Mouse (Mus musculus) bone marrow, adult 2 months (tissue): ENCODE measurements around the gene Atp10b. TPM values are rescaled to one million over a fixed set of nuclear protein-coding genes. Genes with fewer than 3 reads are reported as not detected.
"Not testable (repeated sequence)": the region's sequence is repeated elsewhere in the genome, so short reads cannot be mapped to it uniquely, and the experiment has no call there.

Experiments
- H3K27ac ChIP-seq: fragments of 200-500 bp; 2 replicates; pipeline ENCODE4 v1.5.1; 2012; ENCODE audit warnings: low read depth, mild to moderate bottlenecking, control low read depth, inconsistent platforms, low read length; ENCODE audit not compliant: control insufficient read depth, poor library complexity, insufficient read depth
- H3K4me1 ChIP-seq: fragments of 200-500 bp; 2 replicates; pipeline ENCODE4 v1.6.1; 2011; ENCODE audit warnings: low read length; ENCODE audit not compliant: control insufficient read depth, insufficient read depth
- H3K4me3 ChIP-seq: fragments of 200-500 bp; replicated peaks from 2 replicates; pipeline ENCODE3; 2011; ENCODE audit warnings: mild to moderate bottlenecking, low read depth, low read length, control low read depth; ENCODE audit not compliant: control insufficient read depth
- CTCF ChIP-seq: fragments of 200-500 bp; IDR thresholded peaks from 2 replicates; pipeline ENCODE4 v1.5.1; 2011; ENCODE audit warnings: low read length, control low read depth; ENCODE audit not compliant: control insufficient read depth, insufficient read depth
- POLR2A ChIP-seq: fragments of 200-500 bp; IDR thresholded peaks from 2 replicates; pipeline ENCODE4 v1.6.1; 2011; ENCODE audit warnings: low read depth, mild to moderate bottlenecking, control low read depth, low read length, borderline replicate concordance; ENCODE audit not compliant: control insufficient read depth
- WGBS: fragments of 180-500 bp; shearing (Covaris S2); methylation state at CpG from one replicate; pipeline ENCODE4 v1.1.7; 2018; 5-methylcytosine and 5-hydroxymethylcytosine counted together
- polyA plus RNA-seq: library from polyadenylated mRNA; stranded (reverse); fragments of >200 nt; gene quantifications from 2 replicates; pipeline ENCODE4 v1.2.4, GENCODE M21; 2011; ENCODE audit warnings: low replicate concordance; ENCODE audit not compliant: missing spikeins, insufficient read depth, insufficient read length

Atp10b gene
- not detected in 2 replicates for polyA plus RNA-seq

DNA sequence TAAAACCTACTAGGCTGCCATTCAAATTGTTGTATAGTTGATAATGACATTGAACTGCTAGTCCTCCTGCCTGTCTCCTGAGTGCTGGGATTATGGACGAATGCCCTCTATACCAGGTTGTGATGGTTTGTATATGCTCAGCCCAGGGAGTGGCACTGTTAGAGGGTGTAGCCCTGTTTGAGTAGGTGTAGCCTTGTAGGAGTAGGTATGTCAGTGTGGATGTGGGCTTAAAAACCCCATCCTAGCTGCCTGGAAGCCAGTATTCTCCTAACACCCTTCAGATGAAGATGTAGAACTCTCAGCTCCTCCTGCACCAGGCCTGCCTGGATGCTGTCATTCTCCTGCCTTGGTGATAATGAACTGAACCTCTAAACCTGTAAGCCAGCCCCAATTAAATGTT lies at the start of gene Atp10b:
Atp10b (plus strand) TSS at position 301 of the 400 bp plus-strand sequence.
- WGBS: 52% methylated on average over 1 of the region's 1 CpGs
- no peak within 1 kb of the TSS for H3K27ac ChIP-seq
- no peak within 1 kb of the TSS for H3K4me3 ChIP-seq
- TF ChIP-seq CTCF: no peak
- TF ChIP-seq POLR2A: no peak
- H3K4me1 ChIP-seq: no peaks in the 10 kb centered on the region

DNA sequence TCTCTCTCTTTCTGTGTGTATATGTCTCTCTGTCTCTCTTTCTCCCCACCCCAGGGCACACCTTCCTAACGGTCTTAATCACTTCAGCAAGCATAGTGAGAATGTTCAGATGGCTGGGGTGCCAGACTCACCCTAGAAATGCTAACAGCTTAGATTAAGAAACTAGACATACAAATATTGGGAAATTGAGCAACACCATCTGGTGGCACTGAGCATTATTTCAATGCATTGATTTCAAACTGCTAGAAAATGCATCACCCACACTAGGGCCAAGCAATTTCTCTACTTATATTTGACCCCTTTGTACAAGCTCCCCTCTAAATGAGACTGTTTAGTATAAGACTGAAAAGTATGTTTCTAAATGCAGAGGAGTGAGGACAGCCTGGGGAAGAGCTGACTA lies 48.3 kb upstream of the Atp10b start:
- Histone ChIP-seq H3K27ac (no peak overlapping the region), H3K4me1 (no peaks in the 10 kb centered on the region), H3K4me3 (no peak overlapping the region)
- 54% methylated on average over 1 of the region's 1 CpGs for WGBS
- TF ChIP-seq POLR2A (no peak), CTCF (no peak)

DNA sequence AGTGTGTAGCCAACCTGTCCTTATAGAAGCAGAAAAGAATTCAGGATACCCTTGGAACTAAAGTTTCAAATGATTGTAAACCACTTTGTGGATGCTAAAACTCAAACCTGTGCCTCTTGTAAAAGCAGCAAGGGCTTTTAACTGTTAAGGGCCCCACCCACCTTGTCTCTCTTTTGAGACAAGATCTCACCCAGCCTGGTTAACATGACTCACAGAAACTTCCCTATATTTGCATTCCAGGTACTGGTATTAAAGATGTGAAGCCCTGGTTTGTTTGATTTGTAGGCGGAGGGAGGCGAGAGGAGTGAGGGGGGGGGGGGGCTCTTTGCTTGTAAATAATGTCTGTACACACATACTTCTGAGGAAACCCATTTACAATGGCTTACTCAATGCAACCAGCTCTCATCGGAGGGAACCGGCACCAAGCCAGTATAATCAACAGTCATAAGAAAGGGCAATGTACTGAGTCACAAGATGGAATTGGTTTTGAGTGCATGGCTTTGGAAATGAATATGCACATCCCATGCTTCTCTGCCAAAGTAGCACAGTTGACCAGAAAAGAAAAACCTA lies 23.7 kb upstream of the Atp10b start:
- 83% methylated on average over 4 of the region's 4 CpGs for WGBS
- no peaks in the 10 kb centered on the region for H3K4me1 ChIP-seq
- TF ChIP-seq POLR2A (no peak), CTCF (no peak)
- no peak overlapping the region for H3K27ac ChIP-seq
- H3K4me3 ChIP-seq: no peak overlapping the region

DNA sequence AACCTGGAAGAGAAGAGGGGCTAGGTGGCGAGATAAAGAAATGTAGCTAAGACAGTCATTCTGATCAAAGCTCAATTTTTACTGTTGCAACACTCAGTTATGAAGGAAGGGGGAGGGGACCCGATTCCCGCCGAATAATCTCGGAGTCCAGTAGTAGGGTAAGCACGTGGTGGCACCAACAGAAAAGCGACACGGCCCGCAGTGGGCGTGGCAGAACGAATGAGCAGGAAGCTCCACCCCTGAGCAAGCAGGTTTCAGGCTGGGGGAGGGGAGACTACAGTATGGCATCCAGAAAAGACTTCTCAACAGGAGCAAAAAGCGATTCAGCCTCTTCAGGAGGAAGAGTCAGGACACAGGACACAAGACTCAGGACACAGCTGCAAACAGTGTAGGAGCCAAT lies 23.1 kb upstream of the Atp10b start:
- not testable (repeated sequence) for H3K4me1 ChIP-seq, H3K27ac ChIP-seq, H3K4me3 ChIP-seq
- 65% methylated on average over 12 of the region's 12 CpGs for WGBS

DNA sequence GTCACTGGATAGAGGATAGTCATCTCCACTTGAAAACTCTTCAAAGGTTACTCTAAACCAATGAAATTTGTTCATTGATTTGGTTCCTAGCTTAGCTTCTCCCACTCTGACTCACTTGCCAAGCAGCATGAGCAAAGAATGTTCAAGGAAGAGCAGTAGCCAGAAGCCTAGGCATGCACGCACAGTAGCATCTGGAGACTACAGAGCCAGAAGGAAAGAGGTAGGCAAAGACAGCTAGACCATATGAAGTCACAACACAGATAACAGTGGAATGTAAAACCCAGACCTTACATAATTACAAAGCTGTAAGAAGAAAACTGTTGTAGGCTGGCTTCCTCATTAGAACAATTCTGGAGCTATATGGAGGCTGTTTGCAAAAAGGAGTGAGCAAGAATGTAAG lies 8.4 kb upstream of the Atp10b start:
- Histone ChIP-seq H3K4me1 (no peaks in the 10 kb centered on the region), H3K4me3 (no peak overlapping the region), H3K27ac (no peak overlapping the region)
- WGBS: 88% methylated on average over 1 of the region's 1 CpGs
- TF ChIP-seq POLR2A: no peak
- TF ChIP-seq CTCF: no peak

- no peak for TF ChIP-seq POLR2A
- no peak for TF ChIP-seq CTCF
- no peaks in the 10 kb centered on the region for H3K4me1 ChIP-seq
- WGBS: 78% methylated on average over 1 of the region's 1 CpGs
- H3K27ac ChIP-seq: no peak overlapping the region
- H3K4me3 ChIP-seq: no peak overlapping the region
Measured at GRCm38 (mm10) chr11:43142811-43143210, 6.9 kb upstream of the Atp10b start.

DNA sequence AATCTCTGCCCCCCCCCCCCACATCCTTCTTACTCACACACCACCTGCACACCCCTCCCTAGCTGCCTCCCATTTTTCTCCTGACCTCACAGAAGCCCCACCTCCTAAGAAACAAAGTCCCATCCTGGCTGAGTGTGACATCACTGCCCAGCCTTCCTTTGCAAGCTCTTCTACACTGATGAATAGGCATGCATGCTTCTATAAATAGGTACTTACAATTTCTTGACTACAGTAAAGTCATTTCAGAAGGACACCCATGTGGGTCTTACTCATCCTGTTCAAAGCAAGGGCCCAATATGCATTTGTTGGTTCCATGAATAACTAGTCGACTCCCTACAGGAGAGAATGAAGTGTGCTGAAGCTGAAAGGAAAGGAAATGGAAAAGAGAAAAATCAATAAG lies 5.5 kb upstream of the Atp10b start:
- Histone ChIP-seq H3K27ac (no peak overlapping the region), H3K4me3 (no peak overlapping the region), H3K4me1 (no peaks in the 10 kb centered on the region)
- TF ChIP-seq CTCF (no peak), POLR2A (no peak)
- 55% methylated on average over 1 of the region's 1 CpGs for WGBS

GRCm38 (mm10) chr11:43144882-43145281 lies 4.8 kb upstream of the Atp10b start:
- WGBS: 34% methylated on average over 2 of the region's 2 CpGs
- not testable (repeated sequence) for H3K4me3 ChIP-seq, H3K27ac ChIP-seq

GRCm38 (mm10) chr11:43147380-43147779 lies 2.3 kb upstream of the Atp10b start:
- 50% methylated on average over 2 of the region's 2 CpGs for WGBS
- TF ChIP-seq CTCF (no peak), POLR2A (no peak)
- Histone ChIP-seq H3K27ac (no peak overlapping the region), H3K4me1 (no peaks in the 10 kb centered on the region), H3K4me3 (no peak overlapping the region)

More at GRCm38 (mm10) chr11:43144882-43145281, 4.8 kb upstream of the Atp10b start:
- H3K4me1 ChIP-seq: not testable (repeated sequence)
